Mouse (Mus musculus): ENCODE measurements around the gene Lrtm1. TPM values are rescaled to one million over a fixed set of nuclear protein-coding genes. Genes with fewer than 3 reads are reported as not detected.

Gene Lrtm1
- polyA plus RNA-seq, 1 experiment from 2014 or later: 0.03 TPM

DNA sequence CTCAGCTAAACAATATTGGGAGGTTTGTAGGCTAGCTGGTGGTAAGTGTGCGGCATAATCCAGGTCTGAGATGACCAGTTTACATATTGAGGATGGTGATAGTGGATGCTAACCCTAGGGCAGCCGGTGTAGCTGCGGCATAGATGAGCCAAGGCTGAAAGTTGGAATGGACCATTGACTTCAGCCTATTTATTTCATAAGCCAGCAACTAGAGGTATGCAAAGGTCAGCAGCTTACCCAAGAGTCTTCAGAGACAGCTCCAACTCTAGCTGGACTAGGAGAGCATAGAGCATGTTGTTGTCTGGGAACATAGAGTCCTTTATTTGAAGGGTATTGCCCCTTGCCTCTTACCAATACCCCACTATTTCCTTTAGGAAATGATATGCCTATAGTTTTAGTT lies 21.4 kb upstream of the Lrtm1 start:
- ATAC-seq (ENCODE audit: insufficient read depth) (no peak), DNase-seq (no peak)
- Histone ChIP-seq H3K4me1 (ENCODE audit: insufficient read depth) (no peaks in the 10 kb centered on the region), H3K9ac (no peak overlapping the region), H3K4me2 (no peak overlapping the region), H3K27ac (ENCODE audit: low read depth) (no peak overlapping the region), H3K27me3 (ENCODE audit: insufficient read depth, low read length) (no peaks in the 10 kb centered on the region), H3K9me3 (ENCODE audit: low read depth, low read length) (no peaks in the 10 kb centered on the region), H3K4me3 (ENCODE audit: low read depth, low read length) (no peak overlapping the region), H3K36me3 (ENCODE audit: insufficient read depth) (no peaks in the 10 kb centered on the region)
- TF ChIP-seq CTCF (IDR thresholded peaks at IDR 0.05; ENCODE audit: low read depth): no peak
- WGBS: 94% methylated on average over 3 of the region's 3 CpGs

- H3K36me3 ChIP-seq (ENCODE audit: insufficient read depth): no peaks in the 10 kb centered on the region
- H3K4me2 ChIP-seq: no peak overlapping the region
- H3K4me1 ChIP-seq (ENCODE audit: insufficient read depth): no peaks in the 10 kb centered on the region
- DNase-seq: no peak
- 77% methylated on average over 5 of the region's 5 CpGs for WGBS
- ATAC-seq (ENCODE audit: insufficient read depth): no peak
- TF ChIP-seq CTCF (IDR thresholded peaks at IDR 0.05; ENCODE audit: low read depth): no peak
- H3K9ac ChIP-seq: no peak overlapping the region
- H3K9me3 ChIP-seq (ENCODE audit: low read depth, low read length): no peaks in the 10 kb centered on the region
- H3K27ac ChIP-seq (ENCODE audit: low read depth): no peak overlapping the region
- no peaks in the 10 kb centered on the region for H3K27me3 ChIP-seq (ENCODE audit: insufficient read depth, low read length)
- H3K4me3 ChIP-seq (ENCODE audit: low read depth, low read length): no peak overlapping the region
These were observed 12.7 kb upstream of the Lrtm1 start for GRCm38 (mm10) chr14:29005228-29005840.

DNA sequence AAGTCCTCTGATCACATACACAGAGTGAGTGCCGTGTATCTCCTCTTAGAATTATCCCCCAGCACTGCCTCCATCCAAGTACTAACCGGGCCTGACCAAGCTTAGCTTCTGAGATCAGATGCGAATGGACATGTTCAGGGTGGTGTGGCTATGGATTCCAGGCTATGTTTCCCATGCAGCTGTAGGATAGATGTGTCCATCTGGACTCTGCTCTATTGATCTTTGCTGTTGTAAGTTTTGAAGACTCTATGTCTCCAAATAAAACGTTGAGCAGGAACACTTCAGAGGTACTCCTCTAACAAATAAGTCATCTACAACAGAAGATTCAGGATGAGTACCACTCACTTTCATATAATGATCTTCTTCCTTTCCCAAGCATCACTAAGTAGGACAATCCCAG lies 8.4 kb upstream of the Lrtm1 start:
- ATAC-seq (ENCODE audit: insufficient read depth): no peak
- no peak for TF ChIP-seq CTCF (IDR thresholded peaks at IDR 0.05; ENCODE audit: low read depth)

DNA sequence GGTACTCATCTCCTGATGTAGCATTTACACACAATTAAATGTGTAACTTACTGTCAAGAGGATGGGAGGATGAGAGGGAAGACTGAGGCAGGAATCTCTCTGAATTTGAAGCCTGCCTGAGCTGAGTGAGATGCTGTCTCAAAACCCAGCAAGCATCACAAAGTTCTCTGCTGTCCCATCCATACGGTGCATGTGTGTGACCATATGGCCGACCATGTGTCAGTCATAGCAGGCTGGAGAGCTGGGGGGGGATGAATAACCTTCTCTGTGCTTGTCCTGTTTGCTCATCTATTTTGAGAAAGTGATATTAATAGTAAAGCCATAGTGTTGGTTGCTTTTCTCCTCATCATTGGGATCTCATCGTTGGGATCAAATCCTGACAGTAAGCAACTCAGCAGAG lies 4.8 kb upstream of the Lrtm1 start:
- H3K4me3 ChIP-seq (ENCODE audit: low read depth, low read length): no peak overlapping the region
- no peak overlapping the region for H3K9ac ChIP-seq
- DNase-seq: no peak
- H3K27ac ChIP-seq (ENCODE audit: low read depth): no peak overlapping the region
- WGBS: 84% methylated on average over 3 of the region's 3 CpGs
- no peaks in the 10 kb centered on the region for H3K27me3 ChIP-seq (ENCODE audit: insufficient read depth, low read length)
- no peaks in the 10 kb centered on the region for H3K9me3 ChIP-seq (ENCODE audit: low read depth, low read length)
- H3K36me3 ChIP-seq (ENCODE audit: insufficient read depth): no peaks in the 10 kb centered on the region
- ATAC-seq (ENCODE audit: insufficient read depth): no peak
- no peaks in the 10 kb centered on the region for H3K4me1 ChIP-seq (ENCODE audit: insufficient read depth)
- TF ChIP-seq CTCF (IDR thresholded peaks at IDR 0.05; ENCODE audit: low read depth): no peak
- no peak overlapping the region for H3K4me2 ChIP-seq

More for the DNA sequence above, 8.4 kb upstream of the Lrtm1 start:
- no peak overlapping the region for H3K4me3 ChIP-seq (ENCODE audit: low read depth, low read length)
- H3K4me1 ChIP-seq (ENCODE audit: insufficient read depth): no peaks in the 10 kb centered on the region
- no peaks in the 10 kb centered on the region for H3K27me3 ChIP-seq (ENCODE audit: insufficient read depth, low read length)
- 81% methylated on average over 4 of the region's 4 CpGs for WGBS
- H3K9ac ChIP-seq: no peak overlapping the region
- no peaks in the 10 kb centered on the region for H3K9me3 ChIP-seq (ENCODE audit: low read depth, low read length)
- no peaks in the 10 kb centered on the region for H3K36me3 ChIP-seq (ENCODE audit: insufficient read depth)
- no peak for DNase-seq
- no peak overlapping the region for H3K4me2 ChIP-seq
- H3K27ac ChIP-seq (ENCODE audit: low read depth): no peak overlapping the region

DNA sequence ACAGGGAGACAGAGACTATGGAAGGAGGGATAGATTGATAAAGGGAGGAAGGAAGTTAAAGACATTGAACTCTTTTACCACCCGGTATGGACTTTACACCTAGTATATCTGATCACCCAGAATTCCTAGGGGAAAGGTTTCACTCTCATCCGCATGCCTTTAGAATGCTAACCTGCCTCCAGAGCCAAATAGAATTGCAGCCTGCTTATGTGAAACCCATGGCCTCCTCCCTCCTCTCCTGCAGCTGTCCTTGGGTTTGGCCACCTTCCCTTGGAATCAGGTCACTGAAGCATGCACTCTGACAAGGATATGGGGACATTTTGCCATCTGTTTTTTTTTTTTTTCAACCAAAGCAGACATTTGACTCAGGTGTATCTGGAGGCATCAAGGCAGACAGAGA lies 3.3 kb upstream of the Lrtm1 start:
- DNase-seq (no peak), ATAC-seq (ENCODE audit: insufficient read depth) (no peak)
- Histone ChIP-seq H3K36me3 (ENCODE audit: insufficient read depth) (no peaks in the 10 kb centered on the region), H3K4me2 (no peak overlapping the region), H3K27ac (ENCODE audit: low read depth) (no peak overlapping the region), H3K4me3 (ENCODE audit: low read depth, low read length) (no peak overlapping the region), H3K27me3 (ENCODE audit: insufficient read depth, low read length) (no peaks in the 10 kb centered on the region), H3K9me3 (ENCODE audit: low read depth, low read length) (no peaks in the 10 kb centered on the region), H3K9ac (no peak overlapping the region), H3K4me1 (ENCODE audit: insufficient read depth) (no peaks in the 10 kb centered on the region)
- 67% methylated on average over 2 of the region's 2 CpGs for WGBS
- no peak for TF ChIP-seq CTCF (IDR thresholded peaks at IDR 0.05; ENCODE audit: low read depth)

DNA sequence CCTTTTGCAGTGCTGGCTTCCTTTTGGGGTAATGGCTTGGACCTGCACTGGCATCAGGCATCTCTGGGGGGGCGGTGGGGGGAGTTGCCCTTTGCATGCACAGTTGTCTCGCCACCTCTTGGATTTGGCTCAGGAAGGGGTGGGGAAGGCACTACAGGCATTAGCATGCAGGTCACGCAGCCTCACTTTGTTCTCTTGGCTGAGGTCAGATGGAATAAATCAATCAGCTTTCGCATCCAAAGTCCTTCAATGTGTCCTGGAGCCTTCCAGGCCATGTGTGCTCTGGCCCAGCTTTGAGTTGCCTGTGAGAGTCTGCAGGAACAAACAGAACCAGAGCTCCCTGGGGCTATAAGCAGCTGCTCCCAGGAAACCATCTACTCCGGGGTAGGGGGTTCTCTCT lies 2.1 kb upstream of the Lrtm1 start:
- ATAC-seq (ENCODE audit: insufficient read depth): no peak
- Histone ChIP-seq H3K9me3 (ENCODE audit: low read depth, low read length) (no peaks in the 10 kb centered on the region), H3K9ac (no peak overlapping the region), H3K4me1 (ENCODE audit: insufficient read depth) (no peaks in the 10 kb centered on the region), H3K27me3 (ENCODE audit: insufficient read depth, low read length) (no peaks in the 10 kb centered on the region), H3K36me3 (ENCODE audit: insufficient read depth) (no peaks in the 10 kb centered on the region), H3K4me2 (no peak overlapping the region), H3K27ac (ENCODE audit: low read depth) (no peak overlapping the region), H3K4me3 (ENCODE audit: low read depth, low read length) (no peak overlapping the region)
- 46% methylated on average over 5 of the region's 5 CpGs for WGBS
- TF ChIP-seq CTCF (IDR thresholded peaks at IDR 0.05; ENCODE audit: low read depth): no peak
- no peak for DNase-seq

GRCm38 (mm10) chr14:29018316-29019000 lies 450 bp downstream of the Lrtm1 start:
- no peak overlapping the region for H3K9ac ChIP-seq
- no peaks in the 10 kb centered on the region for H3K36me3 ChIP-seq (ENCODE audit: insufficient read depth)
- H3K4me2 ChIP-seq: no peak overlapping the region
- no peak for TF ChIP-seq CTCF (IDR thresholded peaks at IDR 0.05; ENCODE audit: low read depth)
- 43% methylated on average over 7 of the region's 7 CpGs for WGBS
- DNase-seq: no peak
- no peaks in the 10 kb centered on the region for H3K9me3 ChIP-seq (ENCODE audit: low read depth, low read length)
- H3K27me3 ChIP-seq (ENCODE audit: insufficient read depth, low read length): no peaks in the 10 kb centered on the region
- H3K4me1 ChIP-seq (ENCODE audit: insufficient read depth): no peaks in the 10 kb centered on the region
- H3K4me3 ChIP-seq (ENCODE audit: low read depth, low read length): no peak overlapping the region
- no peak for ATAC-seq (ENCODE audit: insufficient read depth)
- no peak overlapping the region for H3K27ac ChIP-seq (ENCODE audit: low read depth)

Data from lung, embryonic 14.5 days (tissue).